Mouse (Mus musculus) lung, postnatal 25 days (tissue): ENCODE measurements at regions not wholly inside any gene's neighbourhood (a gene's known extent, or its start where the extent isn't known, plus 50 kb on each side); places are given as distances from the start of the nearest gene placed in this dataset.

Experiments used
- DNase-seq: peaks from one replicate; pipeline ENCODE4 v3.0.0; 2022; ENCODE audit warnings: low spot score

DNA sequence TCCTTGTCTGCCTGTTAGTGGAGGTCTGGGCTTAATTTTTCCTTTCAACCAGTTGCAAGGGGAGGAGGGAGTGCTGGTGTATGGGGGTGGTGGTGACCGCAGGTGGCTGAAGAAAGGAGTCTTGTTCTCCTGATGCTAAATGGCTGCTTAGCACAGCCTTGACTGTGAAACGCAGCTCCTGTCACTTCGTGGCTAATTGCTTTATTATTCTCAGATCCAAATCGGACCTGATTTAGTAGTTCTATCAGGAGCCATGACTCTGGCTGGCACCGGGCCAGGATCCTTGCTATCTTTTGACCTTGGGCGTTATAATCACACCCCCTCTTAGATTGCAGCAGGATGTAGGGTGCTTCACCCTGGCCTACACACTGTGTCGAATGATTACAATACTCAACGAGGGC lies 726.8 kb downstream of the Bcl11a start:
- DNase-seq: no peak

DNA sequence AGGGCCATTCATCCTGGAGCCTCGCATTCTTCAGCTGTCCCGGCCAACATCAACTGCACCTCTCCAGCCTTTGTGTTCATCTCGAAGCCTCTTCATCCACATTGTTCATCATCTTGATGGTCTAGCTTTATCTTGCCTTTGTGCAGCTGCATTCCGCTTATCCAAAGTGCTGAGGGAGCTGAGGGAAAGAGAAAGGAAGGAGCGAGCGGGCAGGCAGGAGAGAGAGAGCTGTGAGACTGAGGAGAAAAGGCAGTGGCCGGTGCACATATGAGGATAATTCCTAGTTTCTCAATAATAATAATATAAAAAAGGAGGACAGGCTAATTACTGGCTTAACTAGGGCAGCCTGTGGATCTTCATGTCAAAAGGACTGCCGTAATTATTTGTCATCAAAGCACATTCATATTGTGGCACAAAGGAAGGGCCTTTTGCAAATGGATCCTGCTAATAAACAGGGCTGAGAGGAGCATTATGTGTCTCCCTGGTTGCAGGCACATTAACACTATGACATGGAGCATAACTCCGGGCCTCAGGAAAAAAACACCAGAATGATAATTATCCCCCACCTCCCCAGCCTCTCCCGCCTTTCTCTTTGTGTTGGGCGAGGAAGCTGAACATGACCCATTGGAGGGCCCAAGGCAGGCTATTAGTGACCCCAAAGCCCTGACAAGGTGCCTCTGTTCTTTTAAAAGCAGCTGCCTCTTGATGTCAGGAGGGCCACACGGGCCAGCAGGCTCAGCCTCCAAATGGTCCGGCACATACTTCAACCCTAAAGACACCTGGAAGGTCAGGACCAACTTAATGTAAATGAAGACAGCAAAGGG lies 751.9 kb downstream of the Bcl11a start:
- DNase-seq: no peak

- no peak for DNase-seq
Observed at GRCm38 (mm10) chr11:24830484-24830883, 752.6 kb downstream of the Bcl11a start.

GRCm38 (mm10) chr11:24843839-24844738 lies 766.2 kb downstream of the Bcl11a start:
- no peak for DNase-seq

DNA sequence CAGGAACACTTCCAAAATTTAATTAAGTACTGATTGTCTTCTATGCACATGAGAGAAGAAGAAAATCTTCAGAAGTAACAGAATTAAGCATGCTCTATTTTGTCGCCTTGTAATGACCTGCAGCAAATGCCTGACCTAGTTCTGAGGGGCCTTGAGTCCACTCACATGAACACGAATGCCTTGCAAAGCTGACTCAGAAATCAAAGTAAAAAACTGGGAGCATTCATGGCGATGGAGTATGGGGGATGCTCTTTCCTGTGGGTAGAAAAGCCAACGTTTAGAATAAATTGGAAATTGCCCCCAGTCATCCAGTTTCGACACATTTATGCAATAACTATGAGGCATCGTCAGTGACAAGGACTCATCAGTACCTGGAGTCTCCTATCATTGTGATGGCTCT lies 779.1 kb downstream of the Bcl11a start:
- DNase-seq: no peak

DNA sequence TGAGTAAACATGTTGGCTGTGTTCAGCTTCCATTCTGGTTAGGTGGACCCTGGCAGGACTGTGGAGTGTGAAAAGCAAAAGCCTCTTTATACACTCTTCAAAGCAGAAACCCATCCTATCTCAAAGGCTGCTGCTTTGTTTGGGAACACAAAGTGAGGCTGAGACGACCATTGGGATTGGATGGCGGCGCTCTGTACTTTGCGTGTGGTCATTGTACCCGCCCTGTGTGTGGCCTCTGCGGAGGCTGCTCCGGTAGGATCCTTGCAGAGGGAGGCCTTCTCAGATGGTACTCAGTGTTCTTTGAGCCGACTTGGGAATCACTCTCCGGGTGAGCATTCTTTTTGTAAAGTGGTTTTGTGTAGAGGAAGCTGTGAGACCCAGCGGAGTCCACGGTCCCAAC lies 786.8 kb downstream of the Bcl11a start:
- no peak for DNase-seq

DNA sequence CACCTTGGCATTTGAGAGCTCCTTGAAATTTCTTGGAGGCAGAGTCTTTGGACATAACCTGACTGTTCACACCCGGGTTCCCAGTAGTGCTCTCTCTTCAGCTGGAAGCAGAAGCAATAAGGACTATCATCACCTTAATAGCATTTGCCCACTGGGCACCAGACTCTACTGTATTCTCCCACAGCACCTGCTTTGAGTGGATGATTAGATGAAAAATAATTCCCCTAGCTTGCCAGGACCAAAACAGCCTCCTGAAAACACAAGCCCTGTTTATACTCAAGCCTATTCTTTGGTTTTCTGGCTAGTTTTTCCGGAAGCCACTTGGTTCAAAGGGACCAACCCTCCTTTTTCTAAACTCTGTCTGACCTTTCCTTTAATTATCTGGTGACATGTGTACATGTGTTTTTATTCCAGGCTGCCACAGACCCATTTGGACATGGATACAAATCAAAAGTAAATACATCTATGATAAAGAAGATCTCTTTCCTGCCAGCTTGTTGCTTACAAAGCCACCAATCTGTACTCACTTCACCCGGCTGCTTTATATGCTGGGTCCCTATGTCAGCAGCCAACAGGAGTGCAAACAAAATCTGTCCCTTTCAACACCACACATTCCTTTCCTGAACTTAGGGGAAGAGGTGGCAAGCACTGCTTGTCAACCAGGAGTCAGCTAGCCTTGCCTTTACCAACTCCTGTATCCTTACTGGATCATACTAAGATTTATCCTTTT lies 787.4 kb downstream of the Bcl11a start:
- no peak for DNase-seq
